Mouse (Mus musculus): ENCODE measurements around the gene Gm10803.
"Not testable (repeated sequence)": the region's sequence is repeated elsewhere in the genome, so short reads cannot be mapped to it uniquely, and the experiment has no call there.

The Gm10803 gene

DNA sequence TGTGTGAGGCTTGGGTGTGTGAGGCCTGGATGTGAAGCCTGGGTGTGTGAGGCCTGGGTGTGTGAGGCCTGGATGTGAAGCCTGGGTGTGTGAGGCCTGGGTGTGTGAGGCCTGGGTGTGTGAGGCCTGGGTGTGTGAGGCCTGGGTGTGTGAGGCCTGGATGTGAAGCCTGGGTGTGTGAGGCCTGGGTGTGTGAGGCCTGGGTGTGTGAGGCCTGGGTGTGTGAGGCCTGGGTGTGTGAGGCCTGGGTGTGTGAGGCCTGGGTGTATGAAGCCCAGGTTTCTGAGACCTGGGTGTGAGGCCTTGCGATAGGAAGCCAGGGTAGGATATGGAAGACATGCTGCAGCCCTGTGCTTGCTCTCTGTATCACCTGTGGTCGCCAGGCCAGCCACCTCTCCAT is at the start of gene Gm10803:
Gm10803 (plus strand) TSS at position 301 of the 400 bp plus-strand sequence.
- not testable (repeated sequence) for DNase-seq (ENCODE audit: low read depth)

- DNase-seq (ENCODE audit: low read depth): no peak
Measured at GRCm38 (mm10) chr2:93510839-93511238, 49.5 kb upstream of the Gm10803 start.

- DNase-seq (ENCODE audit: low read depth): no peak
Measured at GRCm38 (mm10) chr2:93512130-93512529, 48.2 kb upstream of the Gm10803 start.

DNA sequence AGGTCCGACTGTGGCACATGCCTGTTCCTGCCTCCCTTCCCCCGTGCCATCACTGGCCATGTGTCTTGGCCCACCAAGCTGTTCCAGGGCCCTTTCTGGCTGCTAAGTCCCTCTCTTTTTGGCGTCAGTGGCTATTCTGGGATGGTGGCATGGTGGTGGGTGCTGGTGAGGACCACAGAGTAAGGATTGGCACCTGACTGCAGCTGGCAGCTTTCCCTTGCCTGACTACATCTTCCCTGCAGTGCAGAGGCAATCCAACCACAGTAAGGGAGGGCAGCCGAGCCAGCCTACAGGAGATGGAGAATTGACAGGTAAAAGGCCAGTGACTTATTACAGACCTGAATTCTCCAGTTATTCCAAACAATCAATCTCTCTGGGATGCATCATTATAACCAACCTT is 45.1 kb upstream of the Gm10803 start:
- no peak for DNase-seq (ENCODE audit: low read depth)

DNA sequence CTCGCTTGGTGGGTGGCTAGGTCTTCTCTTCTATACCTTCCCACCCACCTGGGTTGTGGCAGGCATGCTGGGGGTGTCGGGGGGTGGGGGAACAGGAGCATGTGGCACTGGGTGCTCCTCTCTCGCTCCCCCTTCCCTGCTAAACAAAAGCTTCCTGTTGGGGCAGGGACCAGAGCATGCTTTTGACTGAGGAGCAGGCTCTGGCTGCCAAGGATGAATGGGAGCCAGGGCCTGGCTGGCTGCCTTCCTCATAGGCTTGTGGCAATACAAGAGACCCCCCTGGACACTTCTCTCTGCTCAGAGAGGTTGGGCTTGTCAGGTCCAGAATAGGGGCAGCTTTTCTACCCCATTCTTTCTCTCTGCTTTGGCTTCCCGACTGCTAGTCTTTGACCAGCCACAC is 39.3 kb upstream of the Gm10803 start:
- DNase-seq (ENCODE audit: low read depth): no peak

DNA sequence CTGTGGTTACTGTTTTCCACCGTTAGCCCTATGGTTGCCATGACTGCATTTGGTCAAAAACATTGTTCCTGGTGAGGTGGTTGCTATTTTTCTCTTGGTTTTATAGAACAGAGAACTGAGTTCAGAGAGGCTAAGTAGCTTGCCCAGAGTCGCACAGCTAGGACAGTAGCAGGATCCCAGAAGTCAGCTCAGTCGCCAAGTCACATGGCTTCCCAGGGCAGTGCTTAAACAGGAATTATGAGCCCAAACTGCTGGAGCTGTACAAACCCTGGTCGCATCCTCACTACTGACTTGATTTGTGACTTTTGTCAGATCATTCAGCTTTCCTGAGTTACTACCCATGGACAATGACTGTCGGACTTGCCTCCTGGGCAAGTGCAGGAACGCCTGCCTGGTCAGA is 38.8 kb upstream of the Gm10803 start:
- DNase-seq (ENCODE audit: low read depth): no peak

DNA sequence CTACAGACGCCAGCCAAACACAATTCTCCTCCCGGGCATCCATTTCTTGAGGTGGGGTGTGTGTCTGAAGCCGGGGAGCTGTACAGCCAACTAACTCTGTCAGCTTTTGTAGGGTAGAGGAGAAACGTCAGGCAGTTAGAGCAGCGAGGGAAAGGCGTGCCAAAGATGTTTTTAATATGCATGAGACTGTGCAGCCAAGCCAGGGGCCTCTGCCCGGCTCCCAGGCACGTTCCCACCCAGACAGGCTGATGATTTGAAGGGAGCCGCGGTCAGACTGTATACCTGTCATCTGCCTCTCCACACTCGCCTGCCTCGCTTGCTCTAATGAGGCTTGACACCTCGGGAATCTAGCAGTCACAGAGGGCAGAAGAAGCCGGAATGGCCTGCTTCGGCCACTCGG is 38.4 kb upstream of the Gm10803 start:
- DNase-seq (ENCODE audit: low read depth): no peak

DNA sequence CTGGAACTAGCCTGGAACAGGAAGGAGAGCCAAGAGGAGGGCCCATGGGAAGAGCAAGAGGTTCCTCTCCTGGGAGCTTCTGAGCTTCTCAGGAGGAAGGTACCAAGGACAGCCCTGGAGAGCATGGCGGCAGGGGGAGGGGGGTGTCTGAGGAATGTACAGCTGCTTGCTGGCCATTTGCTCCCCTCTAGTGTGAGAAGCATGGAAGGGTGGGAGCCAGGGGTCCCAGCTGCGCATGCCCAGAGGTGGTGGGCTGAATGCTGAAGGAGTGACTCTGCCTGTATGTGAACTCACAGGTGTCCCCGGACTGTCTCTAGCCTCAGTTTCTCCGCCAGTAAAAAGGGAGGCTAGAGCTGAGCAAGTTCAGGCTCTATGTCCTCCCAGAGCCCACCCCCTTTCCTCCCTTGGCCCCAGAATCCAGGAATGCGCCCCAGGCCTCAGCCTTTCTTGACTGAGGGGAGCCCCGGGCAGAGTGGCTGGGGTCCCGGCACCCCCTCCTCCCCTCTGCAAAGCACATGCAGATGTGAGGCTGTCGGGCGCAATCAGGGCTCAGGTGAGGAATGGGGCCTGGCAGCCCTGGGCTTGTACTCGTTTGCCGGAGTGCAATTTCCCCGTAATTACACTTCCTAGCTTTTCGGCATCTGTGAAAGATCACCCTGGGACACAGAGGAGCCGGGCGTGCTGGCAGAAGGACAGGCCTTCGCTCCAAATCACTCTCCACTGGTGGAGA is 35.2 kb upstream of the Gm10803 start:
- DNase-seq (ENCODE audit: low read depth): no peak

GRCm38 (mm10) chr2:93529602-93530001 is 30.8 kb upstream of the Gm10803 start:
- no peak for DNase-seq (ENCODE audit: low read depth)

DNA sequence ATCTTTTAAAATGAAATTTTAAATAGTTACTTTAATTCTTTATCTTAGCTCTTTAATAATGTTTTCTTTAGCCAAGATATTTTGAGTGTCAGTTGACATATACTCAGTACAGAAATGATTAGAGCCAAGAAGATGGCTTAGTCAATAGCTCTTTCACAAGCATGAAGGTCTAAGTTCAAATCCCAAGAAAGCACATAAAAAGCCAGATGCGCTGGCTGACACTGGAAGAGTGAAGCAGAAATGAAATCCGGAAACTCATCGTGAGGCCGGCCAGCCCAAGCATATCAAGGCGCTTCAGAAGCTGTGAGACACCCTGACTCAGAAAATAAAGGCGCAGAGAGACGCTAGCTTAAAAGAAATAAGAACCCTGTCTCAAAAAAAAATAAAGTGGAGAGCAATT is 26.5 kb upstream of the Gm10803 start:
- DNase-seq (ENCODE audit: low read depth): no peak

GRCm38 (mm10) chr2:93537385-93537967 is 22.9 kb upstream of the Gm10803 start:
- DNase-seq (ENCODE audit: low read depth): no peak

DNA sequence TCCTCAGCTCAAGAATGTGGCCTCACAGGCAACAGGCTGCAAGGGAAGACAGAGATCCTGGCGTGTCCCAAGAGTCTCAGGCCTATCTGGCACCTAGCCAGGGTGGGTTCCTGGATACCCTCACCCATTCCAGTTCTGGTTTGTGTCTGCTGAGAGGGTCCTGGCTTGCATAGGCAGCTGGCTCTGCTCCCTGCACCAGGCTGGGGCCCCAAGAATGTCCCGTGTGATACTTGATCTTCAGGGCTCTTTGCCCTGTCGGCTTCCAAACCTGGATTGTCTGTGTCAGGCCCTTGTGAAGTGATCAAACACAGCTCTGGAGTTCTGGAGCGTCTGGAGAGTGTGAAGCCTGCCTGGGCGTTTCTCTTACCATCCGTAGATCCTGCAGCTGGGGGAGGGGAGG is 22.2 kb upstream of the Gm10803 start:
- no peak for DNase-seq (ENCODE audit: low read depth)

- no peak for DNase-seq (ENCODE audit: low read depth)
Measured at GRCm38 (mm10) chr2:93541771-93542170, 18.6 kb upstream of the Gm10803 start.

GRCm38 (mm10) chr2:93552676-93553521 is 7.5 kb upstream of the Gm10803 start:
- DNase-seq (ENCODE audit: low read depth): no peak

DNA sequence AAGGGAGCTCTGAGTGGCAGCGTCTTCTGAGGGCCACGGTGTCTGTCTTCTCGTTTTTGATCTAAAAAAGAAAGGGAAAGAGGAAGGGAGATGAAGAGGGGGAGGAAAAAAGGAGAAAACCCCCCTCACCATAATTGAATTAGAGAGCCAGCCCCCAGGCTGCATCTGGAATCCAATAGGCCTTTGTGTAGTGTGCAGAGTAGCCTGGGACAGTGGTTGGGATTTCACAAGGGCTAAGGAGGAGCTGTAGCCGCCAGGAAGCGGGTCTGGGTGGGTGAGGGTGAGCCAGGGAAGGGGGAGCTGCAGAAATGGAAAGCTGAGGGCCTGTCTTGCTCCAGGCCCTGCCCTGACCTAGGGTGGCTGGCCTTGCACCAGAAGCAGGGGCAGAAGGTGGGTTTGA is 6.5 kb upstream of the Gm10803 start:
- no peak for DNase-seq (ENCODE audit: low read depth)

- DNase-seq (ENCODE audit: low read depth): no peak
Measured at GRCm38 (mm10) chr2:93565647-93566046, 5.3 kb downstream of the Gm10803 start.

GRCm38 (mm10) chr2:93567675-93568074 is 7.3 kb downstream of the Gm10803 start:
- DNase-seq (ENCODE audit: low read depth): no peak

GRCm38 (mm10) chr2:93572565-93572964 is 12.2 kb downstream of the Gm10803 start:
- DNase-seq (ENCODE audit: low read depth): no peak

DNA sequence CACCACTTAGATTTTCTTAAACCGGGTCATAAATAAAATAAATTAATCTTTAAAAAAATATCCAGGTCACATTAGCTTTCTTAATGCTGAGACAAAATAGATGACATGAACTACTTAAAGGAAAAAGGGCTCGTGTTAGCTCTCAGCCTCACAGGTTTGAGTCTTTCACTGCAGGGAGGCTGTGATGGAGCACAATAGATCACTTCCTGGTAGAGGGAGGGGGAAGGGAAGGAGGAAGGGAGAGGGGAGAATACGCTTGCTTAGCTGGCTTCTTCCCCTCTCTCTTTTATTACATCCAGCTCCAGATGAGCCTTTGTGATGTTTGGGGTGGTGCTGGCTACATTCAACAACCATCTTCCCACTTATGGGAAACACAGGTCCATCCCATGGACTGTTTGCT is 20.9 kb downstream of the Gm10803 start:
- no peak for DNase-seq (ENCODE audit: low read depth)

DNA sequence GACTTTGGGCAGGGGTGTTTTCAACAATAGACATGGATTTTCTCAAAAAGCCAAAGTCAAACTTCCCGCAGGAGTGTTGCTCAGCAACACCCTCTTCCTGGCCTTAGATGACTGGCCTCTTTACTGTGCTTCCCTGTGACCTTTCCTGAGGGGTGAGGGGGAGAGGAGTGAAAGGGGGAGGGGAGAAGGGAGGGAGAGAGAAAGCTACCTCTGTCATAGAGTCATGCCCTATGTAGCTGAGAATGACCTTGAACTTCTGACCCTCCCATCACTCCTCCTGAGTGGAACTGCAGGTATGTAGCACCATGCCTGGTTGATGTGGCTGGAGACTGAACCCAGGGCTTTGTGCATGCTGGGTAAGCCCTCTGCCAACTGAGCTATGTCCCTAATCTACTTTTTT is 25.5 kb downstream of the Gm10803 start:
- no peak for DNase-seq (ENCODE audit: low read depth)

DNA sequence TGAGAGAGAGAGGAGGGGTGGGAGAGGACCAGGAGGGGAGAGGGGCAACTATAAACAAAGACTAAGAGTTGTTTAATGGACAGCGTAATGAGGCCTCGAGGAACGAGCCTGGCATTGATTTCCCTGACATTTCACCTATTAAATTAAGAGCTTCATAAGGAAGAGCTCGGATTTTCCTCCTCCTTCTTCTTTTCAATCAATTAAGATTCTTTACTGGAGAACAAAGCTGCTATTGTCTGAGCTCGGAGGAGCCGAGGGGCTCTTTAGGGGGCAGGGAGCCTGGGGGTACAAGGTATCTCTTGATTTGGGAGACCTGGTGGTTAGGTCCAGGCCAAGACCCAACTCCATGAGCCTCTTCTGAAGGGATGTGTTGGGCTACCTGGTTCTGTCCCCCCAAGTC is 27.1 kb downstream of the Gm10803 start:
- DNase-seq (ENCODE audit: low read depth): no peak

DNA sequence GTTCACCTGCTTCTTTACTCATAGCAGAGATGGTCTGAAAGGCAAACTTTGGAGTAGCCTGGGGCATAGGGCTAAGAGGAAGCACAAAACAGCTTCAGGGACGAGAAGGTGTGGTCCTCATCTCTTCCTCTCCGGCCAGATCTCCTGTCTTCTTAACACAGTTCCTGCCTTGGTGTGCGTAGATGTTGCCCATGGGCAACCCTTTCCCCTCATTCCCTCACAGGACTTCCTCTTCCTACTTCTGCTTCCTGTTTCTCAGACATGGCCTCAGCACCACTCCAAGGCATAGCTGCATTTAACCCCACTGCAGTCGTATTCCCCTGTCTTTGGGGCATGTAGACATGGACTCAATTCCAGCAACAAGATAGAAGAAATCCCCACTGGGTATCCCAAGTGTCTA is 29.5 kb downstream of the Gm10803 start:
- DNase-seq (ENCODE audit: low read depth): peak; percentile 6

DNA sequence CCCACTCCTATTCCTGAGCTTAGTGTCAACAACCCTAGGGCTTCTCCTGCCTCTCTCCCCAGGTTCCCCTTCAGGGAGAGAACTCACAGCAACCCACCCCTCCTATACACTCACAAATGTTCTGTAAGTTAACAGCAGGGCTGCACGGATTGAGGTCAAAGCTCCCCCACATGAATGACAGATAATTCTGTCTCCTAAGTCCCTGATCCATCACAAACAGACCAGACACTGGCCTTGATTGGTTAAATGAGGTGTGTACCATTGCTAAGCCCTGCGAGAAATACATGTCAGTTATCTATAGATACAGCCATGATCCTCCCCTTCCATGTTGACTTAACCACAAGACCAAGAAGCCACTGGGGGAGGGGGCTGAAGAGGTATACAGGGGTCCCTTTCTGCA is 31.3 kb downstream of the Gm10803 start:
- no peak for DNase-seq (ENCODE audit: low read depth)
